ENCODE assay signal across 17 mouse cellular contexts in genomic region chr1:74851001-74851775, GRCm38 (mm10). TPM values are rescaled to one million over a fixed set of nuclear protein-coding genes. Genes with fewer than 3 reads are reported as not detected.
DNase-seq lines count a peak whose midpoint lies in the region; ATAC-seq and TF ChIP-seq lines count a peak whose summit lies in the region.
"Had no signal": no experiment of that assay in that cellular context is flagged by ENCODE, and none has a peak within 500 bp of the region (broad histone marks: within the 10 kb centered on the region; RNA-seq: fewer than 3 reads in every experiment).

No protein-coding gene starts in this region.

- H3K4me2 ChIP-seq in hindbrain, embryonic 16.5 days (ENCODE audit: low read length), result no peak overlapping the region
- H3K4me2 ChIP-seq in midbrain, embryonic 13.5 days (replicated peaks), result peak overlapping the region; percentile 20; the same call in 1 of the 2 replicates
- H3K4me2 ChIP-seq in liver, postnatal 0 days (ENCODE audit: low read depth, low read length), result no peak overlapping the region
- H3K4me2 ChIP-seq: liver, embryonic 12.5 days had no signal

- no peaks in the 10 kb centered on the region for H3K9me3 ChIP-seq in hindbrain, embryonic 10.5 days
- no peaks in the 10 kb centered on the region for H3K9me3 ChIP-seq in hindbrain, embryonic 16.5 days (ENCODE audit: control insufficient read depth, low read length)
- H3K9me3 ChIP-seq in ES-Bruce4 (replicated peaks; ENCODE audit: control insufficient read depth, insufficient read depth, low read length, poor library complexity, severe bottlenecking), result no peaks in the 10 kb centered on the region
- no peaks in the 10 kb centered on the region for H3K9me3 ChIP-seq in midbrain, embryonic 13.5 days
- no peaks in the 10 kb centered on the region for H3K9me3 ChIP-seq in liver, postnatal 0 days (ENCODE audit: low read length)
- H3K9me3 ChIP-seq: liver, embryonic 12.5 days had no signal

- H3K9ac ChIP-seq in hindbrain, embryonic 16.5 days (ENCODE audit: low read depth, low read length), result no peak overlapping the region
- no peak overlapping the region for H3K9ac ChIP-seq in ES-Bruce4 (ENCODE audit: low read depth, poor library complexity, severe bottlenecking)
- H3K9ac ChIP-seq in midbrain, embryonic 13.5 days (replicated peaks), result peak overlapping the region; percentile 41; the same call in 1 of the 2 replicates
- H3K9ac ChIP-seq in liver, postnatal 0 days (replicated peaks), result no peak overlapping the region
- H3K9ac ChIP-seq: liver, embryonic 12.5 days had no signal

- H3K4me3 ChIP-seq in hindbrain, embryonic 10.5 days, result peak overlapping the region; percentile 21
- no peak overlapping the region for H3K4me3 ChIP-seq in hindbrain, embryonic 16.5 days (ENCODE audit: low read length)
- no peak overlapping the region for H3K4me3 ChIP-seq in ES-Bruce4 (ENCODE audit: low read depth, low read length)
- H3K4me3 ChIP-seq in cortical plate, adult 2 months (ENCODE audit: insufficient read depth, low read length), result no peak overlapping the region
- H3K4me3 ChIP-seq in midbrain, embryonic 13.5 days (replicated peaks), result no peak overlapping the region
- H3K4me3 ChIP-seq in liver, postnatal 0 days (ENCODE audit: low read depth, low read length), result no peak overlapping the region
- H3K4me3 ChIP-seq: erythroblast, embryonic 14.5 days; liver, embryonic 12.5 days had no signal

- no peak for TF ChIP-seq CTCF in ES-Bruce4 (IDR thresholded peaks at IDR 0.05; ENCODE audit: low read depth, low read length)
- no peak for TF ChIP-seq CTCF in cortical plate, adult 2 months (IDR thresholded peaks at IDR 0.05; ENCODE audit: extremely low read depth, insufficient read depth, low read length)
- TF ChIP-seq CTCF in liver, postnatal 0 days (IDR thresholded peaks at IDR 0.05; ENCODE audit: low read depth), result no peak

- peak; percentile 56 for DNase-seq in hindbrain, embryonic 10.5 days (ENCODE audit: low spot score)
- no peak for DNase-seq in gastrocnemius, postnatal 14 days
- no peak for DNase-seq in liver, postnatal 0 days
- DNase-seq: cerebellum, postnatal 25 days; kidney, adult 8-10 months; lung, postnatal 4 days had no signal

- H3K27ac ChIP-seq in hindbrain, embryonic 10.5 days, result peak overlapping the region; percentile 87
- H3K27ac ChIP-seq in hindbrain, embryonic 16.5 days (ENCODE audit: low read depth, low read length), result no peak overlapping the region
- H3K27ac ChIP-seq in ES-Bruce4 (ENCODE audit: insufficient read depth, low read length), result peak overlapping the region; percentile 39
- peak overlapping the region; percentile 96 for H3K27ac ChIP-seq in cortical plate, adult 2 months (ENCODE audit: insufficient read depth, low read length)
- H3K27ac ChIP-seq in midbrain, embryonic 13.5 days, result peak overlapping the region; percentile 84
- no peak overlapping the region for H3K27ac ChIP-seq in liver, postnatal 0 days (ENCODE audit: low read depth)
- H3K27ac ChIP-seq: liver, embryonic 12.5 days had no signal

- WGBS in hindbrain, embryonic 10.5 days, result 10% methylated on average over 6 of the region's 6 CpGs
- WGBS in hindbrain, embryonic 16.5 days, result 8% methylated on average over 6 of the region's 6 CpGs
- 13% methylated on average over 6 of the region's 6 CpGs for WGBS in midbrain, embryonic 13.5 days
- WGBS in liver, postnatal 0 days (ENCODE audit: insufficient replicate concordance), result 4% methylated on average over 6 of the region's 6 CpGs

- peak; percentile 76 for TF ChIP-seq EP300 in ES-Bruce4 (IDR thresholded peaks at IDR 0.05; ENCODE audit: insufficient read depth, low read depth, low read length)
- TF ChIP-seq EP300 in liver, postnatal 0 days (IDR thresholded peaks at IDR 0.05; ENCODE audit: low read depth), result no peak

- no peaks in the 10 kb centered on the region for H3K36me3 ChIP-seq in hindbrain, embryonic 10.5 days
- H3K36me3 ChIP-seq in hindbrain, embryonic 16.5 days (ENCODE audit: control insufficient read depth, insufficient read depth, low read length), result no peaks in the 10 kb centered on the region
- H3K36me3 ChIP-seq in ES-Bruce4 (ENCODE audit: control insufficient read depth, insufficient read depth, low read length, poor library complexity, severe bottlenecking), result no peaks in the 10 kb centered on the region
- no peaks in the 10 kb centered on the region for H3K36me3 ChIP-seq in midbrain, embryonic 13.5 days
- H3K36me3 ChIP-seq in liver, postnatal 0 days (replicated peaks; ENCODE audit: insufficient read depth, low read length), result no peaks in the 10 kb centered on the region
- H3K36me3 ChIP-seq: liver, embryonic 12.5 days had no signal

- intact Hi-C loops in gastrocnemius, postnatal 14 days (cut with DNase I; ENCODE audit: low total_unique reads), result no loop called here

- ATAC-seq in hindbrain, embryonic 16.5 days, result no peak
- ATAC-seq in midbrain, embryonic 13.5 days, result peak; percentile 25; the same call in 1 of the 2 replicates
- no peak for ATAC-seq in liver, postnatal 0 days
- ATAC-seq: CD4-positive, CD25-positive, alpha-beta regulatory T cell, adult 4 months; liver, embryonic 12.5 days had no signal

- H3K27me3 ChIP-seq in hindbrain, embryonic 10.5 days (ENCODE audit: insufficient read depth, poor library complexity, severe bottlenecking), result peaks cover 67% of the 10 kb centered on the region
- H3K27me3 ChIP-seq in hindbrain, embryonic 16.5 days (replicated peaks; ENCODE audit: control insufficient read depth, insufficient read depth, low read length), result no peaks in the 10 kb centered on the region
- peaks cover 10% of the 10 kb centered on the region for H3K27me3 ChIP-seq in ES-Bruce4 (ENCODE audit: control insufficient read depth, insufficient read depth, low read length, poor library complexity, severe bottlenecking)
- no peaks in the 10 kb centered on the region for H3K27me3 ChIP-seq in midbrain, embryonic 13.5 days
- H3K27me3 ChIP-seq in liver, postnatal 0 days (ENCODE audit: insufficient read depth, low read length), result peaks cover 62% of the 10 kb centered on the region

- peaks cover 64% of the 10 kb centered on the region for H3K4me1 ChIP-seq in hindbrain, embryonic 10.5 days (replicated peaks)
- H3K4me1 ChIP-seq in hindbrain, embryonic 16.5 days (ENCODE audit: control insufficient read depth, insufficient read depth, low read depth, low read length), result peaks cover 10% of the 10 kb centered on the region
- H3K4me1 ChIP-seq in ES-Bruce4 (ENCODE audit: control insufficient read depth, insufficient read depth, low read length), result no peaks in the 10 kb centered on the region
- H3K4me1 ChIP-seq in cortical plate, adult 2 months (ENCODE audit: control insufficient read depth, insufficient read depth, low read length), result peaks cover 13% of the 10 kb centered on the region
- H3K4me1 ChIP-seq in midbrain, embryonic 13.5 days (replicated peaks), result peaks cover 43% of the 10 kb centered on the region
- H3K4me1 ChIP-seq in liver, postnatal 0 days (ENCODE audit: insufficient read depth), result peaks cover 3% of the 10 kb centered on the region; the same call in 1 of the 2 replicates

- no peak for TF ChIP-seq POLR2A in ES-Bruce4 (IDR thresholded peaks at IDR 0.05; ENCODE audit: insufficient read depth, low read length)
- TF ChIP-seq POLR2A in cortical plate, adult 2 months (IDR thresholded peaks at IDR 0.05; ENCODE audit: extremely low read depth, insufficient read depth, low read length), result peak; percentile 62; the same call in 1 of the 2 replicates

RNA-seq across cellular contexts. Expression of gene Cdk5r2, which starts 3.5 kb away (rescaled TPM):
- 0.96 and 2.6 TPM in 2 replicates for polyA plus RNA-seq in hindbrain, embryonic 10.5 days (2016; fragmentation: Nextera tagmentation; extraction: Ambion mirVana)
- polyA plus RNA-seq in hindbrain, embryonic 16.5 days (2015; fragmentation: Nextera tagmentation; extraction: Ambion mirVana), result 8.4 and 9.4 TPM in 2 replicates
- polyA plus RNA-seq in ES-Bruce4 (2011; ENCODE audit: insufficient read depth, insufficient read length, low read depth, missing spikeins), result 0.28 and 0.32 TPM in 2 replicates
- polyA plus RNA-seq in cortical plate, adult 2 months (2012; rRNA removed), result 304 and 313 TPM in 2 replicates
- 4.8 and 7.1 TPM in 2 replicates for polyA plus RNA-seq in midbrain, embryonic 13.5 days (2015; fragmentation: Nextera tagmentation; extraction: Ambion mirVana)
- total RNA-seq in gastrocnemius, postnatal 14 days (2021), result under 1 TPM in 1 of 2 experiments, not detected in 1; 0.06 TPM
- polyA plus RNA-seq in liver, postnatal 0 days (2015; fragmentation: Nextera tagmentation; extraction: Ambion mirVana), result not detected in 2 replicates
- polyA plus RNA-seq: CD4-positive, CD25-positive, alpha-beta regulatory T cell, adult 4 months; erythroblast, embryonic 14.5 days; heart, embryonic 16.5 days; liver, embryonic 12.5 days; spleen, adult 2 months had no signal

RNA-seq across cellular contexts. Expression of gene Fev, which starts 34.0 kb away (rescaled TPM):
- 0.25 and 0.89 TPM in 2 replicates for polyA plus RNA-seq in hindbrain, embryonic 10.5 days (2016; fragmentation: Nextera tagmentation; extraction: Ambion mirVana)
- 2.9 and 3.3 TPM in 2 replicates for polyA plus RNA-seq in hindbrain, embryonic 16.5 days (2015; fragmentation: Nextera tagmentation; extraction: Ambion mirVana)
- not detected in 2 replicates for polyA plus RNA-seq in ES-Bruce4 (2011; ENCODE audit: insufficient read depth, insufficient read length, low read depth, missing spikeins)
- polyA plus RNA-seq in cortical plate, adult 2 months (2012; rRNA removed), result not detected in 2 replicates
- polyA plus RNA-seq in midbrain, embryonic 13.5 days (2015; fragmentation: Nextera tagmentation; extraction: Ambion mirVana), result 1.8 and 5.1 TPM in 2 replicates
- not detected for total RNA-seq in gastrocnemius, postnatal 14 days (2021)
- polyA plus RNA-seq in liver, postnatal 0 days (2015; fragmentation: Nextera tagmentation; extraction: Ambion mirVana), result 0.19 and 0.20 TPM in 2 replicates
- total RNA-seq: gastrocnemius, postnatal 4 days; left cerebral cortex, adult 18-20 months had no signal
- polyA plus RNA-seq: CD4-positive, CD25-positive, alpha-beta regulatory T cell, adult 4 months; erythroblast, embryonic 14.5 days had no signal

RNA-seq across cellular contexts. Expression of gene Cryba2, which starts 41.8 kb away (rescaled TPM):
- not detected in 2 replicates for polyA plus RNA-seq in hindbrain, embryonic 10.5 days (2016; fragmentation: Nextera tagmentation; extraction: Ambion mirVana)
- 1.4 and 2.1 TPM in 2 replicates for polyA plus RNA-seq in hindbrain, embryonic 16.5 days (2015; fragmentation: Nextera tagmentation; extraction: Ambion mirVana)
- polyA plus RNA-seq in ES-Bruce4 (2011; ENCODE audit: insufficient read depth, insufficient read length, low read depth, missing spikeins), result not detected in 2 replicates
- 0.66 and 1.4 TPM in 2 replicates for polyA plus RNA-seq in cortical plate, adult 2 months (2012; rRNA removed)
- polyA plus RNA-seq in midbrain, embryonic 13.5 days (2015; fragmentation: Nextera tagmentation; extraction: Ambion mirVana), result 0.64 and 1.9 TPM in 2 replicates
- total RNA-seq in gastrocnemius, postnatal 14 days (2021), result not detected
- not detected in 2 replicates for polyA plus RNA-seq in liver, postnatal 0 days (2015; fragmentation: Nextera tagmentation; extraction: Ambion mirVana)
- total RNA-seq: gastrocnemius, postnatal 4 days had no signal
- polyA plus RNA-seq: CD4-positive, CD25-positive, alpha-beta regulatory T cell, adult 4 months; erythroblast, embryonic 14.5 days; heart, embryonic 16.5 days; liver, embryonic 12.5 days; spleen, adult 2 months had no signal

RNA-seq across cellular contexts. Expression of gene Wnt10a, which starts 59.9 kb away (rescaled TPM):
- 0.87 and 1.6 TPM in 2 replicates for polyA plus RNA-seq in hindbrain, embryonic 10.5 days (2016; fragmentation: Nextera tagmentation; extraction: Ambion mirVana)
- polyA plus RNA-seq in hindbrain, embryonic 16.5 days (2015; fragmentation: Nextera tagmentation; extraction: Ambion mirVana), result 0.40 TPM in 2 replicates
- 0.79 and 0.81 TPM in 2 replicates for polyA plus RNA-seq in ES-Bruce4 (2011; ENCODE audit: insufficient read depth, insufficient read length, low read depth, missing spikeins)
- 8.1 and 8.8 TPM in 2 replicates for polyA plus RNA-seq in cortical plate, adult 2 months (2012; rRNA removed)
- polyA plus RNA-seq in midbrain, embryonic 13.5 days (2015; fragmentation: Nextera tagmentation; extraction: Ambion mirVana), result 0.35 and 0.45 TPM in 2 replicates
- under 1 TPM in 1 of 2 experiments, not detected in 1; 0.10 TPM for total RNA-seq in gastrocnemius, postnatal 14 days (2021)
- 0.09 and 0.18 TPM in 2 replicates for polyA plus RNA-seq in liver, postnatal 0 days (2015; fragmentation: Nextera tagmentation; extraction: Ambion mirVana)
- polyA plus RNA-seq: liver, embryonic 12.5 days had no signal

Comparison
In these comparisons a context has a peak if more than half of its experiments do, and no peak if none do; other contexts are left out.
1. H3K27ac ChIP-seq: peak in hindbrain, embryonic 10.5 days (single experiment), ES-Bruce4 (single experiment), cortical plate, adult 2 months (single experiment) and midbrain, embryonic 13.5 days (single experiment); none in hindbrain, embryonic 16.5 days (single experiment) and liver, postnatal 0 days (single experiment).
2. RNA of gene Cdk5r2, which starts 3.5 kb away (polyA plus RNA-seq): 304 to 313 TPM in cortical plate, adult 2 months; 8.4 to 9.4 TPM in hindbrain, embryonic 16.5 days, 4.8 to 7.1 TPM in midbrain, embryonic 13.5 days, 0.96 to 2.6 TPM in hindbrain, embryonic 10.5 days, 0.28 to 0.32 TPM in ES-Bruce4 and not detected in liver, postnatal 0 days; every median in the first group is over 10 times any median in the second.